Mouse (Mus musculus) thymus, adult 2 months (tissue): ENCODE data around the gene Pygl. TPM values are rescaled to one million over a fixed set of nuclear protein-coding genes. Genes with fewer than 3 reads are reported as not detected.

Source experiments
- DNase-seq: peaks from one replicate; pipeline ENCODE4 v3.0.0; 2021
- H3K27ac ChIP-seq: fragments of 200-500 bp; 2 replicates; pipeline ENCODE4 v1.5.1; 2012; ENCODE audit warnings: low read length, control low read depth; ENCODE audit not compliant: control insufficient read depth, insufficient read depth
- H3K27me3 ChIP-seq: fragments of 200-500 bp; 2 replicates; pipeline ENCODE4 v1.6.1; 2012; ENCODE audit warnings: mild to moderate bottlenecking, low read length, moderate library complexity, mixed read lengths; ENCODE audit not compliant: control insufficient read depth, insufficient read depth
- H3K36me3 ChIP-seq: fragments of 200-500 bp; 2 replicates; pipeline ENCODE4 v1.6.1; 2012; ENCODE audit warnings: mild to moderate bottlenecking, low read length, moderate library complexity; ENCODE audit not compliant: control insufficient read depth, insufficient read depth
- H3K4me1 ChIP-seq: fragments of 200-500 bp; replicated peaks from 2 replicates; pipeline ENCODE4 v1.6.1; 2012; ENCODE audit warnings: low read length; ENCODE audit not compliant: control insufficient read depth, insufficient read depth
- H3K4me3 ChIP-seq: fragments of 200-500 bp; 2 replicates; pipeline ENCODE4 v1.5.1; 2012; ENCODE audit warnings: mild to moderate bottlenecking, low read length, control low read depth, moderate library complexity; ENCODE audit not compliant: control insufficient read depth, insufficient read depth
- CTCF ChIP-seq: fragments of 200-500 bp; IDR thresholded peaks from 2 replicates; pipeline ENCODE4 v1.5.1; 2012; ENCODE audit warnings: mild to moderate bottlenecking, control low read depth, low read length, moderate library complexity, borderline replicate concordance; ENCODE audit not compliant: control insufficient read depth, poor library complexity, insufficient read depth; ENCODE audit errors: extremely low read depth
- POLR2A ChIP-seq: fragments of 200-500 bp; IDR thresholded peaks from 2 replicates; pipeline ENCODE4 v1.6.1; 2012; ENCODE audit warnings: mild to moderate bottlenecking, low read length, control low read depth, moderate library complexity; ENCODE audit not compliant: control insufficient read depth, poor library complexity, insufficient read depth; ENCODE audit errors: extremely low read depth
- WGBS: fragments of 180-500 bp; shearing (Covaris S2); methylation state at CpG from one replicate; pipeline ENCODE4 v1.1.7; 2018; 5-methylcytosine and 5-hydroxymethylcytosine counted together
- polyA plus RNA-seq: library from polyadenylated mRNA; depleted of rRNA; stranded (reverse); fragments of >200 nt; gene quantifications from 2 replicates; pipeline ENCODE4 v1.2.3, GENCODE M21; 2012

The Pygl gene
- polyA plus RNA-seq, 1 experiment: 19.7 TPM

- no peaks in the 10 kb centered on the region for H3K27me3 ChIP-seq
- WGBS: 94% methylated on average over 7 of the region's 7 CpGs
- no peaks in the 10 kb centered on the region for H3K36me3 ChIP-seq
- TF ChIP-seq POLR2A: no peak
- no peak for TF ChIP-seq CTCF
- no peak for DNase-seq
- H3K27ac ChIP-seq: no peak overlapping the region
- H3K4me3 ChIP-seq: no peak overlapping the region
- H3K4me1 ChIP-seq: peaks cover 2% of the 10 kb centered on the region; the same call in 1 of the 2 replicates
Measured at GRCm38 (mm10) chr12:70242550-70242949, 11.3 kb upstream of the Pygl start.

GRCm38 (mm10) chr12:70239741-70240140 is 8.5 kb upstream of the Pygl start:
- peaks cover 4% of the 10 kb centered on the region for H3K4me1 ChIP-seq
- H3K27me3 ChIP-seq: no peaks in the 10 kb centered on the region
- no peak for DNase-seq
- 80% methylated on average over 5 of the region's 5 CpGs for WGBS
- no peak overlapping the region for H3K4me3 ChIP-seq
- H3K36me3 ChIP-seq: no peaks in the 10 kb centered on the region
- H3K27ac ChIP-seq: no peak overlapping the region
- TF ChIP-seq CTCF (no peak), POLR2A (no peak)

- Histone ChIP-seq H3K27ac (no peak overlapping the region), H3K4me3 (no peak overlapping the region), H3K4me1 (peaks cover 4% of the 10 kb centered on the region), H3K36me3 (no peaks in the 10 kb centered on the region), H3K27me3 (no peaks in the 10 kb centered on the region)
- no peak for DNase-seq
- 90% methylated on average over 8 of the region's 8 CpGs for WGBS
- TF ChIP-seq POLR2A (no peak), CTCF (no peak)
Measured at GRCm38 (mm10) chr12:70238604-70239003, 7.3 kb upstream of the Pygl start.

DNA sequence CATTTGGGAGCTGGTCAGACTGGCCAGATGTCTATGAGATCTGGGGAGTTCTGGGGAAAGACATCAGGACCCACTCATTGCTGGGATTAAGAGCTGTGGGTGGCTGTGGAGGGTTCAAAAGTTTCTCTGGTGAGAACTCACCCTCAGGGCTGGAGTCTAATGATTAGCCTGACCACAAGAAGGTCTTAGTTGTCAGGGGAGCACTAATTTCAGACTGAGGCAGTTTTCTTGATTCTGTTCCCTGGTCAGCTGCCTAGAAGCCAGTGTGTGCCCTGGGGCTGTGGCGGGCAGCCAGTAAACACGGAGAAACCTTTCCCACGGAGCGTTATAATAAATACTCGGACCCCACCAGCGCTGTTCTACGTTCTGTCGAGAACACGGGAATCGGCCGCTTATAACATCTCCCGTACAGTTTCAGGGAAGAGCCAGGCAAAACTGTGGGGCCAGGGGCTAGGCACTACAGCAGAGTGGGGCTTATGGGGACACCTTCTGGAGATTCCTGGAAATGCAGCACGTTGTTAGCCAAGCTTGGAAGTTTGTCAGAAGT is 3.7 kb upstream of the Pygl start:
- no peaks in the 10 kb centered on the region for H3K36me3 ChIP-seq
- TF ChIP-seq CTCF: peak; percentile 57; the same call in 1 of the 2 replicates
- no peak for TF ChIP-seq POLR2A
- peak; percentile 66 for DNase-seq
- no peaks in the 10 kb centered on the region for H3K27me3 ChIP-seq
- 9% methylated on average over 13 of the region's 13 CpGs for WGBS
- H3K4me3 ChIP-seq: no peak overlapping the region
- H3K4me1 ChIP-seq: peaks cover 16% of the 10 kb centered on the region
- H3K27ac ChIP-seq: no peak overlapping the region

DNA sequence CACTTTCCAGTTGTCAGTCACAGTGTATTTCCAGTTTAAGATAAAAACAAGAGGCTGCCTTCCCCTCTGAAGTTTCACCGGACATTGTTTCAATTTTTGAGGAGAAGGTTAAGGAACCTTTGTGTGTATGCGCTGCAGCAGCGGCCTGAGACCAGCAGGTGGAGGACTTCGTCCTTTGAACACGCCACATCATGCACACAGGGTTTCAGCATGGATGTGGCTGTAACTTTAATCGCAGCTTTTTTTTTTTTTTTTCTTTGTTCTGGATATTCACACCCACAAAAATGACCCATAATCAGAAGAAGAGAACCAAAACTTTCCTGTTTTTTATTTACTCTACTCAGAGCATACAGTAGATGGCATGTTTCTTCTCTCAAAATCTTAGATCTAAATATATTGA is 3.1 kb upstream of the Pygl start:
- DNase-seq: peak; percentile 49
- Histone ChIP-seq H3K27ac (no peak overlapping the region), H3K4me3 (no peak overlapping the region)

GRCm38 (mm10) chr12:70233637-70234315 is 2.5 kb upstream of the Pygl start:
- Histone ChIP-seq H3K4me1 (peaks cover 16% of the 10 kb centered on the region), H3K4me3 (no peak overlapping the region), H3K36me3 (no peaks in the 10 kb centered on the region), H3K27me3 (no peaks in the 10 kb centered on the region), H3K27ac (no peak overlapping the region)
- no peak for TF ChIP-seq CTCF
- TF ChIP-seq POLR2A: no peak
- no peak for DNase-seq
- 92% methylated on average over 6 of the region's 6 CpGs for WGBS

More for the DNA sequence above, 3.1 kb upstream of the Pygl start:
- TF ChIP-seq POLR2A (no peak), CTCF (peak; percentile 73; the same call in 1 of the 2 replicates)
- Histone ChIP-seq H3K27me3 (no peaks in the 10 kb centered on the region), H3K36me3 (no peaks in the 10 kb centered on the region), H3K4me1 (peaks cover 16% of the 10 kb centered on the region)
- WGBS: 3% methylated on average over 6 of the region's 6 CpGs

DNA sequence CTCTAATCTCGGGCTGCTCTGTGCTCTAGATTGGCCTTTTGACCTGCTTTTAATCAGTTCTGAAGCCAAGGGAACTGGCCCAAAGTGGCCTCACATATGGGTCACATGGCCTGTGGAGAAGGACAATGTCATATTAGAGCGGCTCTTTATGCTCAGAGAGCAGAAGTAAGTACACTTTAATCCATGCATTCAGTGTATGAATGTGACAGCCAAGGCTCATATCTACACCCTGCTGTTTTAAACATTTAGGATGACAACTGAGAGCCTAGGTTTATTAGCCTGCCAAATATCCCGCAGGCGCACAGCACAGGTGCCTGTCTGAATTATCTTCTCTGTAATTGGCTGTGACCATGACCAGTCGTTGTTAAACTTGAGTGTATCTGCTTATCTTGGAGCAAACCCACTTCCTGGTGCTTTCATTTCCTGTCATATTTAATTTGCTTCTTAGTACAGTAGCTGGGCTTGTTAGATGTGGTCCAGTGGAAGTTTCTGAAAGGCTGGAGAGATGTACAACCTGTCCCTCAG is 794 bp upstream of the Pygl start:
- WGBS: 15% methylated on average over 5 of the region's 5 CpGs
- no peak for TF ChIP-seq CTCF
- no peak for TF ChIP-seq POLR2A
- Histone ChIP-seq H3K4me1 (peaks cover 23% of the 10 kb centered on the region), H3K27me3 (no peaks in the 10 kb centered on the region), H3K4me3 (no peak overlapping the region), H3K27ac (no peak overlapping the region), H3K36me3 (no peaks in the 10 kb centered on the region)
- DNase-seq: peak; percentile 5
